In genomic region chr11:109884126-109884525, GRCm38 (mm10) we compare ENCODE assay signal across 28 mouse cellular contexts. TPM values are rescaled to one million over a fixed set of nuclear protein-coding genes. Genes with fewer than 3 reads are reported as not detected.
DNase-seq lines count a peak whose midpoint lies in the region; ATAC-seq and TF ChIP-seq lines count a peak whose summit lies in the region.
"Had no signal": no experiment of that assay in that cellular context is flagged by ENCODE, and none has a peak within 500 bp of the region (broad histone marks: within the 10 kb centered on the region; RNA-seq: fewer than 3 reads in every experiment).

No protein-coding gene starts in this region.

- no peaks in the 10 kb centered on the region for H3K36me3 ChIP-seq in kidney, embryonic 14.5 days (ENCODE audit: control insufficient read depth, insufficient read depth, low read length)
- no peaks in the 10 kb centered on the region for H3K36me3 ChIP-seq in CH12.LX (replicated peaks in 1 of 2; ENCODE audit: control insufficient read depth in 1 of 2, insufficient read depth in 1 of 2, low read length in 1 of 2)
- H3K36me3 ChIP-seq in hindbrain, embryonic 11.5 days (ENCODE audit: control insufficient read depth, insufficient read depth, low read length): no peaks in the 10 kb centered on the region
- H3K36me3 ChIP-seq: embryonic facial prominence, embryonic 15.5 days; heart, embryonic 13.5 days; limb, embryonic 10.5 days; liver, embryonic 15.5 days; midbrain, embryonic 13.5 days had no signal

- ATAC-seq in kidney, embryonic 14.5 days (ENCODE audit: low FRiP score, low TSS enrichment): 0 out of 2 replicates have a peak, but pooled peaks have one; percentile 35
- ATAC-seq in megakaryocyte, adult 5-6 weeks (ENCODE audit: poor library complexity, severe bottlenecking): peak; percentile 30; the same call in 1 of the 2 replicates
- ATAC-seq in hindbrain, embryonic 11.5 days (ENCODE audit: low FRiP score): no peak
- ATAC-seq: forebrain, embryonic 16.5 days; intestine, postnatal 0 days; midbrain, embryonic 13.5 days had no signal

- in situ Hi-C loops in CH12.LX (cut with MboI; ENCODE audit: low pct_ligation_motif_present, low pct_unique_long_range_greater_than_20kb, low sequenced_read_pairs): loop anchor here (25.0 kb wide), 1 partner anchor 603 kb away; no protein-coding TSS in a partner anchor

- DNase-seq in heart, adult 11 months: peak; percentile 86
- no peak for DNase-seq in heart, postnatal 4 days
- DNase-seq in kidney, adult 18-20 months: no peak
- DNase-seq in CH12.LX (ENCODE audit: extremely low read depth): no peak
- DNase-seq in hindbrain, embryonic 11.5 days (ENCODE audit: low spot score): no peak
- DNase-seq in adrenal gland, adult 2 months: no peak
- DNase-seq: cerebellum, adult 11 months; cerebellum, adult 9-11 months; liver; spleen, adult 18-20 months had no signal

- no peaks in the 10 kb centered on the region for H3K9me3 ChIP-seq in kidney, embryonic 14.5 days (ENCODE audit: control insufficient read depth, low read length)
- H3K9me3 ChIP-seq in CH12.LX (replicated peaks; ENCODE audit: low read length): peaks cover 6% of the 10 kb centered on the region
- H3K9me3 ChIP-seq in hindbrain, embryonic 11.5 days (ENCODE audit: control insufficient read depth, low read length): no peaks in the 10 kb centered on the region
- H3K9me3 ChIP-seq: embryonic facial prominence, embryonic 15.5 days; heart, embryonic 13.5 days; limb, embryonic 10.5 days; liver, embryonic 15.5 days; midbrain, embryonic 13.5 days had no signal

- TF ChIP-seq POLR2A in CH12.LX (IDR thresholded peaks at IDR 0.05; ENCODE audit: low read depth, low read length): no peak

- H3K4me2 ChIP-seq in kidney, embryonic 14.5 days (replicated peaks; ENCODE audit: low read depth, low read length): no peak overlapping the region
- H3K4me2 ChIP-seq in CH12.LX (ENCODE audit: insufficient read depth, low read depth, poor library complexity, severe bottlenecking): 0 out of 2 replicates have a peak overlapping the region, but pooled peaks have one; percentile 19
- H3K4me2 ChIP-seq in hindbrain, embryonic 11.5 days (replicated peaks; ENCODE audit: low read depth, low read length): no peak overlapping the region
- H3K4me2 ChIP-seq: embryonic facial prominence, embryonic 15.5 days; heart, embryonic 13.5 days; liver, embryonic 15.5 days; midbrain, embryonic 13.5 days had no signal

- H3K27me3 ChIP-seq in kidney, embryonic 14.5 days (ENCODE audit: control insufficient read depth, insufficient read depth, low read length): no peaks in the 10 kb centered on the region
- H3K27me3 ChIP-seq in CH12.LX (replicated peaks): no peaks in the 10 kb centered on the region
- H3K27me3 ChIP-seq in hindbrain, embryonic 11.5 days (ENCODE audit: control insufficient read depth, insufficient read depth, low read length): no peaks in the 10 kb centered on the region
- H3K27me3 ChIP-seq: embryonic facial prominence, embryonic 15.5 days; heart, embryonic 13.5 days; liver, embryonic 15.5 days; midbrain, embryonic 13.5 days had no signal

- TF ChIP-seq RAD21 in CH12.LX (IDR thresholded peaks at IDR 0.05; ENCODE audit: low read depth, low read length): no peak

- H3K4me3 ChIP-seq in kidney, embryonic 14.5 days (ENCODE audit: low read length): no peak overlapping the region
- H3K4me3 ChIP-seq in CH12.LX (replicated peaks in 1 of 3; ENCODE audit: low read depth in 2 of 3, low read length in 2 of 3, poor library complexity in 1 of 3): no peak overlapping the region
- H3K4me3 ChIP-seq in hindbrain, embryonic 11.5 days (ENCODE audit: low read depth, low read length): no peak overlapping the region
- H3K4me3 ChIP-seq: embryonic facial prominence, embryonic 15.5 days; heart, embryonic 13.5 days; limb, embryonic 10.5 days; liver, embryonic 15.5 days; megakaryocyte, embryonic 14.5 days; midbrain, embryonic 13.5 days had no signal

- H3K4me1 ChIP-seq in kidney, embryonic 14.5 days (ENCODE audit: control insufficient read depth, insufficient read depth, low read length): no peaks in the 10 kb centered on the region; the same call in 1 of the 2 replicates
- H3K4me1 ChIP-seq in CH12.LX (ENCODE audit: control insufficient read depth in 1 of 2, insufficient read depth in 2 of 2): peaks cover 0 to 10% of the 10 kb centered on the region in 2 experiments; a peak in 2 of 4 replicates
- H3K4me1 ChIP-seq in hindbrain, embryonic 11.5 days (replicated peaks; ENCODE audit: control insufficient read depth, insufficient read depth, low read length): 0 out of 2 replicates have a peak, but pooled peaks cover 2% of the 10 kb centered on the region
- H3K4me1 ChIP-seq: embryonic facial prominence, embryonic 15.5 days; heart, embryonic 13.5 days; limb, embryonic 10.5 days; liver, embryonic 15.5 days; megakaryocyte, embryonic 14.5 days; midbrain, embryonic 13.5 days had no signal

- no peak overlapping the region for H3K9ac ChIP-seq in kidney, embryonic 14.5 days (ENCODE audit: low read depth, low read length)
- H3K9ac ChIP-seq in CH12.LX (ENCODE audit: insufficient read depth, low read depth): no peak overlapping the region
- H3K9ac ChIP-seq in hindbrain, embryonic 11.5 days (ENCODE audit: low read depth, low read length): no peak overlapping the region
- H3K9ac ChIP-seq: embryonic facial prominence, embryonic 15.5 days; heart, embryonic 13.5 days; liver, embryonic 15.5 days; midbrain, embryonic 13.5 days had no signal

- dilution Hi-C loops in CH12.LX (cut with MboI; ENCODE audit: extremely low pct_ligation_motif_present, extremely low pct_unique_long_range_greater_than_20kb, low sequenced_read_pairs): no loop called here

- no peaks in the 10 kb centered on the region for H3K79me2 ChIP-seq in CH12.LX (replicated peaks; ENCODE audit: control insufficient read depth, extremely low read depth, insufficient read depth, poor library complexity, severe bottlenecking)

- 63% methylated on average over 3 of the region's 3 CpGs for WGBS in kidney, embryonic 14.5 days
- 67% methylated on average over 3 of the region's 3 CpGs for WGBS in hindbrain, embryonic 11.5 days

- no peak overlapping the region for H3K27ac ChIP-seq in kidney, embryonic 14.5 days (ENCODE audit: low read depth, low read length)
- H3K27ac ChIP-seq in CH12.LX (ENCODE audit: insufficient read depth, low read depth): no peak overlapping the region
- H3K27ac ChIP-seq in hindbrain, embryonic 11.5 days (ENCODE audit: low read depth, low read length): no peak overlapping the region
- H3K27ac ChIP-seq: embryonic facial prominence, embryonic 15.5 days; heart, embryonic 13.5 days; kidney, postnatal 0 days; limb, embryonic 10.5 days; liver, embryonic 15.5 days; midbrain, embryonic 13.5 days had no signal

- TF ChIP-seq EP300 in CH12.LX (IDR thresholded peaks at IDR 0.05; ENCODE audit: low read length): no peak

- no peak for TF ChIP-seq CTCF in CH12.LX (conservative IDR thresholded peaks at IDR 0.05 in 1 of 2, IDR thresholded peaks at IDR 0.05 in 1 of 2; ENCODE audit: low read depth in 2 of 2, low read length in 2 of 2)

TF ChIP-seq in CH12.LX, 34 proteins besides CTCF, POLR2A, EP300 and RAD21:
- TF ChIP-seq ELF1 (IDR thresholded peaks at IDR 0.05; ENCODE audit: low read depth, low read length) (peak; percentile 35; the same call in 1 of the 2 replicates), MXI1 (IDR thresholded peaks at IDR 0.05; ENCODE audit: low read depth, low read length) (no peak), JUN (IDR thresholded peaks at IDR 0.05; ENCODE audit: insufficient read depth, low read depth, low read length) (no peak), ZMIZ1 (IDR thresholded peaks at IDR 0.05; ENCODE audit: low read depth, low read length) (no peak), MYC (IDR thresholded peaks at IDR 0.05; ENCODE audit: low read depth, low read length) (no peak)
TF ChIP-seq in CH12.LX: peak in this region for 1.

RNA-seq across cellular contexts. Expression of gene 1700012B07Rik, which starts 56.3 kb away (rescaled TPM):
- total RNA-seq in heart, postnatal 4 days (2021): not detected
- polyA plus RNA-seq in kidney, embryonic 14.5 days (2014; fragmentation: Nextera tagmentation; extraction: Ambion mirVana): not detected in 2 replicates
- total RNA-seq in CH12.LX (2012; rRNA removed): not detected in 2 replicates
- total RNA-seq in CH12.LX (2014; rRNA removed): not detected in 2 replicates
- 0.29 and 0.44 TPM in 2 replicates for polyA plus RNA-seq in CH12.LX (2012; ENCODE audit: insufficient read length, low read depth)
- not detected in 2 replicates for total RNA-seq in megakaryocyte, adult 5-6 weeks (2015)
- not detected in 2 replicates for total RNA-seq in megakaryocyte, adult 5-6 weeks (2017)
- polyA plus RNA-seq in hindbrain, embryonic 11.5 days (2014; fragmentation: Nextera tagmentation; extraction: Ambion mirVana): not detected in 2 replicates
- total RNA-seq in adrenal gland, adult 2 months (2021): not detected
- not detected in 2 replicates for polyA plus RNA-seq in adrenal gland, adult 2 months (2012; rRNA removed)
- total RNA-seq: adrenal gland, postnatal 36 days; common myeloid progenitor, adult 5-6 weeks; gastrocnemius, postnatal 14 days; hematopoietic stem cell, adult 5-6 weeks; layer of hippocampus, postnatal 14 days; monocyte, adult 5-6 weeks had no signal
- polyA plus RNA-seq: embryonic facial prominence, embryonic 15.5 days; forebrain, embryonic 16.5 days; heart, embryonic 13.5 days; intestine, postnatal 0 days; kidney, postnatal 0 days; limb, embryonic 10.5 days; liver, embryonic 15.5 days; midbrain, embryonic 13.5 days; neural tube, embryonic 11.5 days had no signal
